Mouse (Mus musculus) thymus, adult 2 months (tissue): ENCODE measurements around the gene Tmed1.

ENCODE experiments used
- CTCF ChIP-seq: fragments of 200-500 bp; IDR thresholded peaks from 2 replicates; pipeline ENCODE4 v1.5.1; 2012; ENCODE audit warnings: mild to moderate bottlenecking, control low read depth, low read length, moderate library complexity, borderline replicate concordance; ENCODE audit not compliant: control insufficient read depth, poor library complexity, insufficient read depth; ENCODE audit errors: extremely low read depth
- POLR2A ChIP-seq: fragments of 200-500 bp; IDR thresholded peaks from 2 replicates; pipeline ENCODE4 v1.6.1; 2012; ENCODE audit warnings: mild to moderate bottlenecking, low read length, control low read depth, moderate library complexity; ENCODE audit not compliant: control insufficient read depth, poor library complexity, insufficient read depth; ENCODE audit errors: extremely low read depth

DNA sequence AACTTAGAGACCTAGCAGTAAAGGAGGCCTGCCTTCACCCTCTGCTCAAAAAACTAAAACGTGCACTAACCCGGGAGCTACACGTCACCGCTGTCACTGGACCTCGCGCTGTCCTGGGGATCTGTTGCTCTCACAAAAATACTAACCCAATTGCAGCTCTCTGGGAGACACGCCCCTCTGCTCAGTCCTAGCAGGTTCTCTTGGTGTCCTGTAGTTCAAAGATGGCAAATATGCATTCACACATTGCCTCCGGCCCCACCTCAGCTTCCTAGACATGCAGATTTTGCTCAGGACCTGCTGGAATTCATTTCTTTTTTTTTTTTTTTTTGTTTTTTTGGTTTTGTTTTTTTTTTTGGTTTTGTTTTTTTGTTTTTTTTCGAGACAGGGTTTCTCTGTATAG, 19.4 kb downstream of the Tmed1 start:
- TF ChIP-seq POLR2A (no peak), CTCF (no peak)
